In the genomic region with DNA sequence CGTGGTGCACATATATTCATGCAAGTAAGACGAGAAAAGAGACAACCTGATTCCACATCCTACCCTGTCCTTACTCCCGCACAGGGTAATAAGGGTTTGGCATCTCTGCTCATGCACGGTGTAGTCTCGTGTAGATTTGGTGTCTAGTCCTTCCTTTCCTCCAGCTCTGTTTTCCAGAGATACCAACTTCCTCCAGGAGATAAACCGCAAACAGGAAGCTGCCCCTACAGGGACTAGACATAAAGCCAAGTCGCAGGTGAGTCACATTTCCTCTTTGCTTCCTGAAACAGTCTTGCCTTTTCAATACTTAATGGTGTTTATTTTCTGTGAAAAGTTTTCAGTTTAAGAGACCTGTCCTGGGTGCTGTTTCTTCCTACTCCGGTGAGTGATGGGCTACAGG, we compare ENCODE assay signal across 8 mouse cellular contexts. TPM values are rescaled to one million over a fixed set of nuclear protein-coding genes. Genes with fewer than 3 reads are reported as not detected.
A peak's percentile ranks its signal among the peaks of the same experiment; 100 is the strongest.
DNase-seq lines count a peak whose midpoint lies in the region; ATAC-seq and TF ChIP-seq lines count a peak whose summit lies in the region.

No protein-coding gene starts in this region.

- TF ChIP-seq CTCF in bone marrow macrophage, adult 2 months (IDR thresholded peaks at IDR 0.05; ENCODE audit: low read depth, low read length), result no peak

- H3K27me3 ChIP-seq in heart, embryonic 13.5 days (replicated peaks), result no peaks in the 10 kb centered on the region
- H3K27me3 ChIP-seq in hindbrain, embryonic 11.5 days (ENCODE audit: control insufficient read depth, insufficient read depth, low read length), result no peaks in the 10 kb centered on the region

- peak overlapping the region; percentile 80 for H3K4me2 ChIP-seq in heart, embryonic 13.5 days
- H3K4me2 ChIP-seq in hindbrain, embryonic 11.5 days (replicated peaks; ENCODE audit: low read depth, low read length), result peak overlapping the region; percentile 70

- no peak for TF ChIP-seq POLR2A in bone marrow macrophage, adult 2 months (IDR thresholded peaks at IDR 0.05; ENCODE audit: borderline replicate concordance, low read depth, low read length)

- H3K4me1 ChIP-seq in heart, embryonic 13.5 days, result peaks cover 16% of the 10 kb centered on the region
- peaks cover 14% of the 10 kb centered on the region for H3K4me1 ChIP-seq in bone marrow macrophage, adult 2 months (ENCODE audit: control insufficient read depth, insufficient read depth, low read length)
- no peaks in the 10 kb centered on the region for H3K4me1 ChIP-seq in hindbrain, embryonic 11.5 days (replicated peaks; ENCODE audit: control insufficient read depth, insufficient read depth, low read length)

- no peak for ATAC-seq in heart, embryonic 13.5 days (ENCODE audit: extremely low read depth, insufficient number of reproducible peaks, low FRiP score, low TSS enrichment)
- ATAC-seq in hindbrain, embryonic 11.5 days (ENCODE audit: low FRiP score), result peak; percentile 15; the same call in 1 of the 2 replicates

- H3K9ac ChIP-seq in heart, embryonic 13.5 days, result peak overlapping the region; percentile 85
- peak overlapping the region; percentile 67 for H3K9ac ChIP-seq in hindbrain, embryonic 11.5 days (ENCODE audit: low read depth, low read length)

- no peaks in the 10 kb centered on the region for H3K9me3 ChIP-seq in heart, embryonic 13.5 days
- no peaks in the 10 kb centered on the region for H3K9me3 ChIP-seq in hindbrain, embryonic 11.5 days (ENCODE audit: control insufficient read depth, low read length)

- H3K79me2 ChIP-seq in macrophage (ENCODE audit: inconsistent target), result no peaks in the 10 kb centered on the region

- 55% methylated on average over 8 of the region's 8 CpGs for WGBS in heart, embryonic 13.5 days
- WGBS in hindbrain, embryonic 11.5 days, result 70% methylated on average over 8 of the region's 8 CpGs
- 6% methylated on average over 8 of the region's 8 CpGs for WGBS in macrophage (ENCODE audit: missing documents)

- peak overlapping the region; percentile 73 for H3K4me3 ChIP-seq in heart, embryonic 13.5 days
- H3K4me3 ChIP-seq in bone marrow macrophage, adult 2 months (ENCODE audit: insufficient read depth, low read length), result peak overlapping the region; percentile 70
- H3K4me3 ChIP-seq in hindbrain, embryonic 11.5 days (ENCODE audit: low read depth, low read length), result peak overlapping the region; percentile 59
- H3K4me3 ChIP-seq in macrophage (ENCODE audit: inconsistent target), result peak overlapping the region; percentile 47; the same call in 1 of the 2 replicates

- H3K27ac ChIP-seq in heart, embryonic 13.5 days (replicated peaks), result no peak overlapping the region
- no peak overlapping the region for H3K27ac ChIP-seq in bone marrow macrophage, adult 2 months (ENCODE audit: insufficient read depth, low read depth, low read length)
- no peak overlapping the region for H3K27ac ChIP-seq in hindbrain, embryonic 11.5 days (ENCODE audit: low read depth, low read length)
- H3K27ac ChIP-seq in macrophage, result peak overlapping the region; percentile 21; the same call in 1 of the 2 replicates

- H3K36me3 ChIP-seq in heart, embryonic 13.5 days, result peaks cover 21% of the 10 kb centered on the region
- no peaks in the 10 kb centered on the region for H3K36me3 ChIP-seq in hindbrain, embryonic 11.5 days (ENCODE audit: control insufficient read depth, insufficient read depth, low read length)
- H3K36me3 ChIP-seq in macrophage (ENCODE audit: inconsistent target), result peaks cover 2% of the 10 kb centered on the region; the same call in 1 of the 2 replicates

- intact Hi-C loops in heart, postnatal 10 days (cut with DNase I), result no loop called here

- DNase-seq in heart, postnatal 10 days, result no peak
- no peak for DNase-seq in hindbrain, embryonic 11.5 days (ENCODE audit: low spot score)
- no peak for DNase-seq in frontal cortex, postnatal 36 days (ENCODE audit: low spot score in 2 of 2)
- no peak for DNase-seq in thymus, postnatal 4 days
- DNase-seq in embryo, embryonic 11 days, result no peak

RNA-seq across cellular contexts. Expression of a gene that starts 0.9 kb away (rescaled TPM):
- polyA plus RNA-seq in heart, embryonic 13.5 days (2015; fragmentation: Nextera tagmentation; extraction: Ambion mirVana), result 7.0 and 7.4 TPM in 2 replicates
- 1 to 10 TPM; 4.3 to 4.5 TPM for total RNA-seq in heart, postnatal 10 days (2021)
- polyA plus RNA-seq in bone marrow macrophage, adult 2 months (2012; ENCODE audit: insufficient read depth, insufficient read length, missing spikeins), result 8.7 and 9.5 TPM in 2 replicates
- 14.2 and 15.3 TPM in 2 replicates for polyA plus RNA-seq in hindbrain, embryonic 11.5 days (2014; fragmentation: Nextera tagmentation; extraction: Ambion mirVana)
- 10 to 100 TPM; 15.3 to 73.2 (median 39.6) TPM for total RNA-seq in macrophage (2018; cell fraction: chromatin; rRNA removed)
- total RNA-seq in macrophage (2018; cell fraction: cytosol; rRNA removed), result 1 to 10 TPM; 1.7 to 8.3 (median 4.2) TPM
- total RNA-seq in macrophage (2018; cell fraction: nucleus; rRNA removed), result 10 to 100 TPM in 22 of 26 experiments, 1 to 10 TPM in 4; 5.6 to 42.7 (median 18.0) TPM
- 6.1 to 7.1 TPM (median 6.9 TPM) in 3 replicates for polyA plus RNA-seq in macrophage (2018)

RNA-seq across cellular contexts. Expression of a gene that starts 14.5 kb away (rescaled TPM):
- polyA plus RNA-seq in heart, embryonic 13.5 days (2015; fragmentation: Nextera tagmentation; extraction: Ambion mirVana), result not detected in 2 replicates
- not detected for total RNA-seq in heart, postnatal 10 days (2021)
- 0.25 TPM in 1 of 2 replicates, not detected in the other for polyA plus RNA-seq in bone marrow macrophage, adult 2 months (2012; ENCODE audit: insufficient read depth, insufficient read length, missing spikeins)
- 0.76 and 0.78 TPM in 2 replicates for polyA plus RNA-seq in hindbrain, embryonic 11.5 days (2014; fragmentation: Nextera tagmentation; extraction: Ambion mirVana)
- total RNA-seq in macrophage (2018; cell fraction: chromatin; rRNA removed), result 1 to 10 TPM in 2 of 26 experiments, under 1 TPM in 2, not detected in 22; 0.24 to 3.7 (median 2.1) TPM
- not detected for total RNA-seq in macrophage (2018; cell fraction: cytosol; rRNA removed)
- 1 to 10 TPM in 2 of 26 experiments, under 1 TPM in 1, not detected in 23; 0.98 to 3.2 (median 1.5) TPM for total RNA-seq in macrophage (2018; cell fraction: nucleus; rRNA removed)
- polyA plus RNA-seq in macrophage (2018), result not detected in 3 replicates

RNA-seq across cellular contexts. Expression of a gene that starts 20.9 kb away (rescaled TPM):
- 1.1 TPM in 2 replicates for polyA plus RNA-seq in heart, embryonic 13.5 days (2015; fragmentation: Nextera tagmentation; extraction: Ambion mirVana)
- 1 to 10 TPM; 1.3 to 2.4 TPM for total RNA-seq in heart, postnatal 10 days (2021)
- polyA plus RNA-seq in bone marrow macrophage, adult 2 months (2012; ENCODE audit: insufficient read depth, insufficient read length, missing spikeins), result 2.5 and 2.7 TPM in 2 replicates
- 3.4 and 3.5 TPM in 2 replicates for polyA plus RNA-seq in hindbrain, embryonic 11.5 days (2014; fragmentation: Nextera tagmentation; extraction: Ambion mirVana)
- 1 to 10 TPM in 20 of 26 experiments, under 1 TPM in 6; 0.50 to 6.2 (median 2.1) TPM for total RNA-seq in macrophage (2018; cell fraction: chromatin; rRNA removed)
- total RNA-seq in macrophage (2018; cell fraction: cytosol; rRNA removed), result 1 to 10 TPM in 15 of 26 experiments, under 1 TPM in 11; 0.14 to 2.5 (median 1.4) TPM
- 1 to 10 TPM in 18 of 26 experiments, under 1 TPM in 8; 0.44 to 6.3 (median 1.5) TPM for total RNA-seq in macrophage (2018; cell fraction: nucleus; rRNA removed)
- polyA plus RNA-seq in macrophage (2018), result 1.2 to 3.1 TPM (median 1.7 TPM) in 3 replicates

RNA-seq across cellular contexts. Expression of a gene that starts 26.1 kb away (rescaled TPM):
- polyA plus RNA-seq in heart, embryonic 13.5 days (2015; fragmentation: Nextera tagmentation; extraction: Ambion mirVana), result not detected in 2 replicates
- total RNA-seq in heart, postnatal 10 days (2021), result not detected
- 0.17 TPM in 1 of 2 replicates, not detected in the other for polyA plus RNA-seq in bone marrow macrophage, adult 2 months (2012; ENCODE audit: insufficient read depth, insufficient read length, missing spikeins)
- polyA plus RNA-seq in hindbrain, embryonic 11.5 days (2014; fragmentation: Nextera tagmentation; extraction: Ambion mirVana), result not detected in 2 replicates
- total RNA-seq in macrophage (2018; cell fraction: chromatin; rRNA removed), result under 1 TPM in 11 of 26 experiments, not detected in 15; 0.16 to 0.34 (median 0.29) TPM
- under 1 TPM in 2 of 26 experiments, not detected in 24; 0.03 TPM for total RNA-seq in macrophage (2018; cell fraction: cytosol; rRNA removed)
- under 1 TPM in 9 of 26 experiments, not detected in 17; 0.09 to 0.56 (median 0.21) TPM for total RNA-seq in macrophage (2018; cell fraction: nucleus; rRNA removed)
- polyA plus RNA-seq in macrophage (2018), result not detected in 3 replicates

RNA-seq across cellular contexts. Expression of a gene that starts 40.5 kb away (rescaled TPM):
- 1.0 and 1.2 TPM in 2 replicates for polyA plus RNA-seq in heart, embryonic 13.5 days (2015; fragmentation: Nextera tagmentation; extraction: Ambion mirVana)
- under 1 TPM; 0.14 to 0.27 TPM for total RNA-seq in heart, postnatal 10 days (2021)
- polyA plus RNA-seq in bone marrow macrophage, adult 2 months (2012; ENCODE audit: insufficient read depth, insufficient read length, missing spikeins), result 0.31 TPM in 1 of 2 replicates, not detected in the other
- polyA plus RNA-seq in hindbrain, embryonic 11.5 days (2014; fragmentation: Nextera tagmentation; extraction: Ambion mirVana), result 2.5 and 3.7 TPM in 2 replicates
- under 1 TPM in 1 of 26 experiments, not detected in 25; 0.31 TPM for total RNA-seq in macrophage (2018; cell fraction: chromatin; rRNA removed)
- total RNA-seq in macrophage (2018; cell fraction: cytosol; rRNA removed), result under 1 TPM in 1 of 26 experiments, not detected in 25; 0.05 TPM
- under 1 TPM in 2 of 26 experiments, not detected in 24; 0.21 to 0.34 TPM for total RNA-seq in macrophage (2018; cell fraction: nucleus; rRNA removed)
- 0.07 TPM in 1 of 3 replicates, not detected in the others for polyA plus RNA-seq in macrophage (2018)
